Mouse (Mus musculus) spleen, adult 18-20 months (tissue): ENCODE results near the gene Tdg.
A peak's percentile ranks its signal among the peaks of the same experiment; 100 is the strongest.

ENCODE experiments used
- DNase-seq, 2 experiments: peaks; one replicate each; pipeline ENCODE4 v3.0.0; 2022; ENCODE audit warnings: mixed read lengths in 2 of 2

The Tdg gene

DNA sequence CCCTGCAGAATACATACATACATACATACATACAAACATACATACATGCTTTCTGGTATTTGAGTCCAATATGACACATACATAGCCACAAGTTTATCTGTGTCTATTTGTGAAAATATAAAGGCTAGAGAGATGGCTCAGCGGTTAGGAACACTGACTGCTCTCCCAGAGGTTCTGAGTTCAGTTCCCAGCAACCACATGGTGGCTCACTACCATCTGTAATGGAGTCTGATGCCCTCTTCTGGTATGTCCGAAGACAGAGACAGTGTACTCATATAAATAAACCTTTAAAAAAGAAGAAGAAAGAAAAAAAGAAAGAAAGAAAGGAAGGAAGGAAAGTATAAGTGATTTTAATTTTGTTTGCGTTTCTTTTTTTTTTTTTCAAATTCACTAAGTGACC is 36.3 kb downstream of the Tdg start:
- no peak for DNase-seq

DNA sequence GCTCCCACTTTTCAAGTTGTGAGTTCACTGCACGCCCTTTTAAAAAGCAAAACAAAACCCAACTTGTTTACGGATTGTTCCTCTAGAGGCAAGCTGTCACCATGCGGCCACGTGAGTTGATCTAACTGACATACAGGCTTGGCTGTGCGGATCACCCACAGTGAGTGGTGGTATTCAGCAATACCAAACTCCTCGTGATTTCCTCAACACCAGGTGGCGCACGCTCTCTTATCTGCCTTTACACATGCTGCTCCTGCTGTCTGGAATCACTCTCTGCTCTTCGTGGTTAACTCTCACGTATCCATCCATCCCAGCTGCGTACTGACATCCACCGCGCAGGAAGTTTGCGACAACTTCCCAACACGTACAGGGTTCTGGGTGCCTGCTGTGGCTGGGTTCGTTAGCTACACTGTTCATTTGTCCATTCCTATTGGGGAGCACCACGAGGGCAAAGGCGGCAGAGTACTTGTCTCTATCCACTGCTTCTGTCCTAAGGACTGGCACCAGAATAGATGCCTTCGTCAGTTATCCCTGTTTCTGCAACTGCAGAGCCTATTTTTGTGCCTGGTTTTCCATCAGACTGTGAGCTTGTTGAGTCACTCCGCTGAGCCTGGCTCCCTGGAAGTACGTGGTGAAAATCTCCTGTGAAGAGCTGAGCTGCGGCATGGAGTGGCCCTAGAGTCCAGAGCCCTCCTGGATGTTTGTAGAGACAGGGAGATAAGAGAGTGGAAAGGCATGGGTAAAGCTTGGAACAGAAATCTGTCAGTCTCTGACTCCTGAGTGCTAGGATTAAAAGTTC is 37.0 kb downstream of the Tdg start:
- peak; percentile 59 to 80 for DNase-seq

DNA sequence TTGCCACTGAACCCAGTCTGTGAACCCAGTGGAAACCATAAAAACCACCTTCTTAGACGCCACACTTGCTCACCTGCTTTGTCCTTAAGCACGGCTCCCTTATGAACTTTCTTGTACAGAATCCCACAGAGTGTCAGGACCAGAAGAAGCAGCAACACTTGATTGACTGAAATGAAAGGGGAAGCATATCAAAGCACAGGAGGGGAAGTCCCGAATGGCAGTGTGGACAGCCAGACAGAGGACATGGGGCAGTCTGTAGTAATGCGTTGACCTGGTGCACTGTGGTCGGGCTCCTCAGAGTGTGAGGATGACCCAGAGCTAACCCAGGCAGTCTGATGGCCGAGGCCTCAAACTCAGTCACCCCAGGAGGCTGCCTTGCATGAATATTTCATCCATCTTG is 40.6 kb downstream of the Tdg start:
- DNase-seq = no peak

DNA sequence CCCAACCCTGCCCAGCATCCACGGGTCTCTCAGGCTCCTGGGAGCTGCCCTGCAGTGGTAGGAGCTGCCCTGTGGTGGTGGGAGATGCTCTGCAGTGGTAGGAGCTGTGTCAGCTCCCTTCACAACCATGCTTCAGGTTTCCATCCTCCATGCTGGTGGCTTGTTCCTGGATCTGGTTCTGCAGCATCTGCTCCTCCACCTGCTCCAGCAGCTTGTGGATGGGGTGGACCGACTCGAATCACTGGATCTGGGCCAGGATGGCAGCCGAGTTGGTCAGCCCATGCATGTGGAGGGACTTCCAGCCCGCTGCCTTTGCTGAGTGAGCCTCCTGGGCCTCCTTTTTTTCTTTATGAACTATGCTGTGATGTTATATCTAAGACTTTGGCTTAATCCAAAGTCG is 47.3 kb downstream of the Tdg start:
- DNase-seq = no peak

DNA sequence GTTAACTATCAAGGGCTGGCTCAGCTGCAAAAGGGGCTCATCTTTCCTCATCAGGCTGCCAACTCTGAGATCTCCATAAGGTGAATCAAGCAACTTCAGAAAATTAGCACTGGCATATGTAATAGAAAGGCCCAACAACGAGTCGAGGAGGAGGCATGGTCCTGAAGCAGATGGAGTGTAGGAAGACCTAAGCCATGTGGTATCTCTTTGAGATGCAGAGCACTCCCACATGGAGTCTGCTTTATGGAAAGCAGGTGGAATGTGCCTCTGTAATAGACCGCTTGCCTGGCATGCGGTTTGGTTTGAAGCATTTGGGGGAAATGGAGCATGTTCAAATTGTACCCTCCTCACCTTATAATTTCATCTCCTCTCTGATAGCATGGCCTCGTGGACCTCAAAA is 51.1 kb downstream of the Tdg start:
- DNase-seq = no peak

DNA sequence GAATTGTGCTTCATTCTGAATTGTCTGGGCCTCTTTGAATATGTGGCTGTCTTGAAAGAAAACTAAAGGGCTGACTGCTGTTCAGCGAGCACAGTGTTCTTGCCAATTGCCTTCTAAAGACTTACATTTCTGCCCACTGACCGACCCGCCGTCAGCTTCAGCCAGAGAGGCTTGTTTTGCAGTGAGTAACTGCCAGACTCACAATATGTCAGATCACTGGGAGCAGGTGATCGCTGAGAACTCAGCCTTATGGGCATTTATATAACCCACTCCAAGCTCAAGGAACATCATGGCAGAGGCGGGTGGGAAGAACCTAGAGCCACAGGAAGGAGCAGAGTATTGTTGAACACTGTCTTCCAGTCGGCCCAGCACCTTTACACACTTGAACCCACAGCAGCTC is 52.0 kb downstream of the Tdg start:
- DNase-seq = no peak

DNA sequence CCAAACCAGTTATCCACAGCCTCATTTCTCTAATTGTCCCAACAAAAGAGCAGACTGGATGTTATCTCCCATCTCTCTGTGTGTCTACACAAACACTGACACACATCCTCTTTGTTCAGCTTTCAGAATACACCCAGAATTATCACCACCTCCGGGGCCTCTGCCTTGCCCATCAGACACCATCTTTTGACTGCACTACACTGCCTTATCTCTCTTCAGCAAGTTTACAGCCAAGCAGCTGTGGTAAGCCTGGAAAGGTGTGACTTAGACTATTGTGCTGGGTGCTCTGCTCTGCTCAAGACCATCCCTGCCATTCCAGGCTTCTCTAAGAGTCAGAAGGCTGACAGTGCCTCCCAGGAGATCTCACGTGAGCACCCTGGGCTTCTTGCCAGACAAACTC is 55.8 kb downstream of the Tdg start:
- DNase-seq = no peak

DNA sequence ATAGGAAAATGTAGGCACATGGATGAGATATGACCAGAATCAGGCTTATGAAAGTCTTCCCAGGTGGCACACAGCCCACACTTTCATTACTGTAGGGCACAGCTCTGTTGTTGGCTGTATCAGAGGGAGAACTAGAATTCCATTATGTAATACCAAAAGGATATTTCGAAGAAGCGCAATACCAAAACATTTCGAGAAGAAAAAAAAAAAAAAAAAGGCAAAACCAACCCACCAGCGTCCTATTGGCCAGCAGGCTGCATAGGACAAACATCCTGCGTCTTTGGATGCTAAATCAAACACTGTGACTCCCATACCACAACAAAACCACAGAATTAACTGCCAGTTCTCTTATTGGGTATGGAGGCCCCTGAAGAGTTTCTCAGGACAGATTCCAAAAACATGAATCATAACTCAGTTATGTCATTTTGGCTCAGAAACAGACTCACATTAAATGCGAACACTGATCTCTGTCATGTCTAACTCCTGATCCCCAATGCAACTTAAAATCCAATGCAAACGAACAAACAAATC is 60.1 kb downstream of the Tdg start:
- DNase-seq = no peak

DNA sequence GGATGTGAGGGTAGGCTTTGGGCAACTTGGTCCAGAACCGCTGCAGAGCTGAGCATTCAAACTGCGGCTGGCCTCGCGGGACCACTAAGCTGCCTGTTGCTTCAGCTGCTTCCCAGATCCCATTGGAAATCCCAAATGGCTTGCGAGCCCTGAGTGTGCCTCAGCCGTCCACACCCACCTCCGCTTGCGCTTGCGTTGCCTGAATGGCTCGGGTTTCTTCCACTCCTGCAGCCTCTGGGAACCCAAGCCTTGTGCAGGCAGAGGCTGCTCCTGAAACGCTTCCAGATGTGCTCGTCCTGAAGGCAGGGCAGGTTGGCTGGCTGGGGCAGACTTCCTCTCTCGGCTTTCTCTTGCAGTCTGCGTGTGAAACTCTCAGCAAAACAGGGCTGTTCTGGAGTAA is 60.9 kb downstream of the Tdg start, which contains the start of gene Glt8d2:
Gene Glt8d2 (minus strand): TSS at position 157 of the 400 bp plus-strand sequence.
- no peak for DNase-seq

DNA sequence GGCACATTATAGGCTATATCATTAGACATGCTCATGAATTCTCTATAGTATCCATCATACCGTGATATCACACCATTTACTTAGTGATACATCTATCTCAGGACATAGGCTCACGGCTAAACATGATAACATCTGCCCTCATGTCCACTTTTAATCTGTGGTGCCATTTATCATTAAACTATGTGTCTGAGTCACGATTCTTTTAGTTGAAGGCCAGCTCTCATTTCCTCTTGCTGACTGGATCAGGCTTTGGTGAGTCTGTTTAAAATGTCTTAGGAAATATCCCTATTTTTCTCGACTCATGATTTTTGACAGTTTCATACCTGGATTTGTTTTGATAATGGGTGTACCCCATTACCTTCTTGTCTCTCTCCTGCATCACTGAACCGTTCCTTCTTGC is 66.3 kb downstream of the Tdg start, which contains the start of gene Hcfc2:
Gene Hcfc2 (plus strand): TSS at position 205 of the 400 bp plus-strand sequence.
- no peak for DNase-seq

DNA sequence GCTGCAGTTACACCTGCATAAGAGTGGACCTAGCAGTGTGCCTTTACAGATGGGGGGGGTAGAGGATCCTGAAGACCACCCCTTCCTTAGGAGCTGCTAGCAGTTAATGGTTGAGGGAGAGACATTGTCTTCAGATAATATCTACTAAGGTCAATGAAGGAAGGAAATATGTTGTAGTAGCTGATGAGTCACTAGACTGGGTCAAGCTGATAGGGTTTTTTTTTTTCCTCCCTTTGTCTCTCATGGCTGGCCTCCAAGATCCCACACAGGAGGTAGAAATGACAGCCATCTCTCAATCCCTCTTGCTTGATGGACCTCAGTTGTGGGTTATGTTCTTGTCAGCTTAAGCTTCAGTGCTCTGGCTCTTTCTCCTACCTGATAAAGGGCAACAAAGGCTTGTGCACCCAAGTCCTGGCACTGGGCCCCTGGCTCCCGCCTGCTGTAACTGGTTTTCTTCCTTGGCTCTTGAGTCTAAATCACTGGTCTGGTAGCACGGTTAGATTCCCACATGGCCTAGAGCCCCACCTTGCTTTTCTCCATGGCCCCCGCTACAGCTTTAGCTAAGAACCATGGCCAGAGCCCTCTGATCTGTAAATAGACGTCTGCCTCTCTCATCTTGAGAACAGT is 66.9 kb downstream of the Tdg start:
- no peak for DNase-seq

DNA sequence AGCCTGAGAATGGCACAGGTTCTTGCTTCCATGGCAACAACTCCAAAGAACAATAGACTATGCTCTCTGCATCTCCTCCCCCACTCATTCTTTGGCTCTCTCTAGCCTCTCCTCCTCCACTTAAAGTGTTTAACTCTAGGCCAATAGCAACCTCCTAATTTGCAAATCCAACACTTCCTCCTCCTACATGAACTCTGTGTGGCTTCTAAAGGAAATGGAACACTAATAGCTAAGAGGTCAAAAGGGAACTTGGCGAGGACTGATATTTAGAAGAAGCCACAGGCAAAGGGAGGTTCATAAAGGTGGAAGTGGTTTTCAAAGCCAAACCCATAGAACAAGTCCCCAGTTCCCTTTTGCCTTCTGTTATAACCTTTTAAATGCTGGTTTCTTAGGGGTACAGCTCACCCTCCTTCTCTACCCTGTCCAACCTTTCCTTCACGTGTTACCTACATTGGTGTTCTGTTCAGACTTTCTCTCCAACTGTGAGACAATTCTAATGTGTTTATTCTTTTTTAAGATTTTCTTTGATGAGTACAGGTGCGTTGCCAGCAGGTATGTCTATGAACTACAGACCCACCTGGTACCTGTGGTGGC is 67.8 kb downstream of the Tdg start:
- no peak for DNase-seq

DNA sequence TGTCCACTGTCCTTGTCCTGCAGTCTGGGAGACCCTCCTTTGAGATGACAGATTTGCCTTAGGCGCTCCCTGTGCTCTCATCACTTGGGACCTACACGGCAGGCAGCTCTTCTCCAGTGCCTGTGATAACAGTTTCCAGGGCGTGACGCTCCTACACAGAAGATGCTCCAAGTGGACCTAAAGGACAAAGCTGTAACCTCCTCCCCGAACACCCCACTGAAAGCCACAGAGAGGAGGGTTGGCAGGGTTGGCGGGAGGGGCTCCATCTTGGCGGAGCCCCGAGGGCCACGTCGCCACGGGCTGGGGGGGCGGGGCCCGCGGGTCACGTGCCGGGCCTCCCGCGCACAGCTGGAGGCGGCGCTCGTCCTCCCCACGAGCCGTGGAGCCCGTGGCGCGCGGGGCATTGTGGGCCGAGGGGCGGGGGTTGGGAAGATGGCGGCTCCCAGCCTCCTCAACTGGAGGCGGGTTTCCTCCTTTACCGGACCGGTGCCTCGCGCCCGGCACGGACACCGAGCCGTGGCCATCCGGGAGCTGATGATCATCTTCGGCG is 69.2 kb downstream of the Tdg start:
- DNase-seq = peak; percentile 82 to 92

DNA sequence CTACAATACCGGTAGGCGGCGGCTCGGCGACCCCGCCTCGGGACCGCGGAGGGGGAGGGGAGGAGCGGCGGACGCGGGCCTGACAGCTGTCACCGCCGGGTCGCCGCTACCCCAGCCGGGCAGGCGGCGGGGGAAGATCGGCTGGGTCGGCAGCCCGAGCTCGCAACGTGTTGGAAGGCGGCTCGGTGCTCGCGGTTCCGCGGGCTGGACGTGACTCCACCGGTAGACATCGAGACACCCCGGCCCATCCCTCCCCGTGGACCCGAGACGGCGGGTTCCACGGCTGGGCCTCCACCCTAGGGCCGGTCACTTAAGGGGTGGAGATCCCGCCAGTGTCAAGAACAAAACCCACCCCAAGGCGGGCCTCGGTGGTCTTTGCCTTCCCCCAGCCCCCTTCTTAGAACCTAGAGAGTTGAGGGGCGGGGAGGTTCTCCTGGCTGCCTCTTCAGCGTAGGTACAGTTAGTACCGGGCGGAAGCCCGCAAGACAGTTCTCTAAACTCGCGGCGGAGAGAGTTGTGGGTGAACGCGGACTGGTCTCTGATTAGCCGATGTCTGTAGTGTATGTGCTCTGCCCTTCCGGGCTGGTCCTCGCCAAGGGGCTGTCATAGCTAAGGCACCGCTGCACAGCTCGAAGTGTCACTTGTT is 69.8 kb downstream of the Tdg start:
- peak in 1 of 2 experiments; percentile 31 for DNase-seq
